Mouse (Mus musculus) kidney, postnatal 36 days (tissue): ENCODE results near the gene Srrm2.

ENCODE experiments used
- DNase-seq, 2 experiments: peaks; one replicate each; pipeline ENCODE4 v3.0.0; 2021 to 2022; ENCODE audit warnings: mixed read lengths in 2 of 2

The Srrm2 gene

GRCm38 (mm10) chr17:23862926-23863325 lies 72.6 kb downstream of the Srrm2 start:
- DNase-seq: peak in 1 of 2 experiments; percentile 17

- no peak for DNase-seq
Measured at GRCm38 (mm10) chr17:23867756-23868155, 77.4 kb downstream of the Srrm2 start, which contains the start of gene Prss21. TSS of gene Prss21 (plus strand) at chr17:23868056.

GRCm38 (mm10) chr17:23868513-23868912 lies 78.2 kb downstream of the Srrm2 start:
- no peak for DNase-seq
